16 mouse cellular contexts compared by ENCODE assay signal in genomic region chr9:61700576-61700975, GRCm38 (mm10).
"Had no signal": no experiment of that assay in that cellular context is flagged by ENCODE, and none has a peak within 500 bp of the region (broad histone marks: within the 10 kb centered on the region; RNA-seq: fewer than 3 reads in every experiment).

No protein-coding gene starts in this region.

- H3K36me3 ChIP-seq: kidney, embryonic 15.5 days; limb, embryonic 15.5 days; midbrain, embryonic 12.5 days; midbrain, embryonic 15.5 days; neural tube, embryonic 13.5 days had no signal

- H3K4me3 ChIP-seq: kidney, embryonic 15.5 days; limb, embryonic 15.5 days; midbrain, embryonic 12.5 days; midbrain, embryonic 15.5 days; neural tube, embryonic 13.5 days had no signal

- DNase-seq: kidney, adult 2 months; kidney, postnatal 10 days; kidney, postnatal 36 days; liver, postnatal 0 days; lung, embryonic 14.5 days; thymus, adult 2 months; thymus, postnatal 14 days had no signal

- H3K4me2 ChIP-seq: kidney, embryonic 15.5 days; limb, embryonic 15.5 days; liver, embryonic 11.5 days; lung, embryonic 14.5 days; midbrain, embryonic 12.5 days; midbrain, embryonic 15.5 days; neural tube, embryonic 13.5 days had no signal

- H3K9me3 ChIP-seq: kidney, embryonic 15.5 days; limb, embryonic 15.5 days; midbrain, embryonic 12.5 days; midbrain, embryonic 15.5 days; neural tube, embryonic 13.5 days had no signal

- ATAC-seq: liver, postnatal 0 days; lung, postnatal 0 days; midbrain, embryonic 15.5 days had no signal

- H3K27ac ChIP-seq: kidney, embryonic 15.5 days; limb, embryonic 15.5 days; liver, embryonic 14.5 days; midbrain, embryonic 12.5 days; midbrain, embryonic 15.5 days; neural tube, embryonic 13.5 days; stomach, postnatal 0 days had no signal

- H3K9ac ChIP-seq: kidney, embryonic 15.5 days; limb, embryonic 15.5 days; liver, embryonic 14.5 days; liver, postnatal 0 days; lung, embryonic 14.5 days; midbrain, embryonic 12.5 days; midbrain, embryonic 15.5 days; neural tube, embryonic 13.5 days had no signal
